Mouse (Mus musculus) liver, embryonic 16.5 days (tissue): ENCODE measurements around the gene Bin2. TPM values are rescaled to one million over a fixed set of nuclear protein-coding genes. Genes with fewer than 3 reads are reported as not detected.

Source experiments
- ATAC-seq: fragments of 200-750 bp; cut with Nextera tagmentation; 2 replicates; pipeline ENCODE4 v1.8.0; 2017; ENCODE audit warnings: low read depth, mild to moderate bottlenecking, moderate number of reproducible peaks, moderate library complexity
- H3K27ac ChIP-seq: fragments of 300-500 bp; sonication (generic); 2 replicates; pipeline ENCODE4 v1.5.1; 2014; ENCODE audit warnings: mild to moderate bottlenecking, low read length
- H3K27me3 ChIP-seq: fragments of 300-500 bp; sonication (generic); 2 replicates; pipeline ENCODE4 v1.6.1; 2014; ENCODE audit warnings: low read depth, low read length, mixed read lengths; ENCODE audit not compliant: control insufficient read depth, insufficient read depth
- H3K36me3 ChIP-seq: fragments of 300-500 bp; sonication (generic); 2 replicates; pipeline ENCODE4 v1.6.1; 2014; ENCODE audit warnings: mild to moderate bottlenecking; ENCODE audit not compliant: control insufficient read depth, insufficient read depth
- H3K4me1 ChIP-seq: fragments of 300-500 bp; sonication (generic); 2 replicates; pipeline ENCODE4 v1.6.1; 2014; ENCODE audit warnings: low read depth, low read length, mixed read lengths; ENCODE audit not compliant: control insufficient read depth
- H3K4me2 ChIP-seq: fragments of 300-500 bp; sonication (generic); 2 replicates; pipeline ENCODE4 v1.6.1; 2014; ENCODE audit warnings: low read depth, low read length, mixed read lengths
- H3K4me3 ChIP-seq: fragments of 300-500 bp; sonication (generic); 2 replicates; pipeline ENCODE4 v1.5.1; 2014; ENCODE audit warnings: low read depth, mild to moderate bottlenecking, low read length
- H3K9ac ChIP-seq: fragments of 300-500 bp; sonication (generic); 2 replicates; pipeline ENCODE4 v1.6.1; 2014; ENCODE audit warnings: low read depth, low read length
- H3K9me3 ChIP-seq: fragments of 300-500 bp; sonication (generic); replicated peaks from 2 replicates; pipeline ENCODE4 v1.6.1; 2016; ENCODE audit warnings: low read length; ENCODE audit not compliant: control insufficient read depth
- WGBS: fragments of 180-500 bp; shearing (Covaris S2); extraction: QIAGEN DNeasy Blood & Tissue Kit; methylation state at CpG from one replicate; pipeline ENCODE4 v1.1.7; 2014; ENCODE audit not compliant: insufficient replicate concordance; 5-methylcytosine and 5-hydroxymethylcytosine counted together
- polyA plus RNA-seq: library from polyadenylated mRNA; unstranded; fragments of >200 nt; fragmentation: Nextera tagmentation; extraction: Ambion mirVana; gene quantifications from 2 replicates; pipeline ENCODE4 v1.2.1, GENCODE M21; 2015

Bin2 gene
- polyA plus RNA-seq, 1 experiment from 2014 or later, result 20.6 TPM

- H3K9ac ChIP-seq, result no peak overlapping the region
Measured at GRCm38 (mm10) chr15:100667420-100667819, 1.9 kb downstream of the Bin2 start.

GRCm38 (mm10) chr15:100666851-100667250, 2.5 kb downstream of the Bin2 start:
- WGBS, result 6% methylated on average over 12 of the region's 12 CpGs
- Histone ChIP-seq H3K4me3 (peak overlapping the region; percentile 26), H3K36me3 (no peaks in the 10 kb centered on the region), H3K27ac (peak overlapping the region; percentile 64), H3K4me2 (peak overlapping the region; percentile 41), H3K9ac (peak overlapping the region; percentile 24; the same call in 1 of the 2 replicates), H3K9me3 (no peaks in the 10 kb centered on the region), H3K27me3 (no peaks in the 10 kb centered on the region), H3K4me1 (peaks cover 19% of the 10 kb centered on the region)
- ATAC-seq, result no peak

More at GRCm38 (mm10) chr15:100667420-100667819, 1.9 kb downstream of the Bin2 start:
- Histone ChIP-seq H3K4me1 (peaks cover 19% of the 10 kb centered on the region), H3K4me2 (peak overlapping the region; percentile 41), H3K27me3 (no peaks in the 10 kb centered on the region), H3K27ac (peak overlapping the region; percentile 64), H3K36me3 (no peaks in the 10 kb centered on the region), H3K9me3 (no peaks in the 10 kb centered on the region), H3K4me3 (peak overlapping the region; percentile 67)
- ATAC-seq, result no peak
- WGBS, result 24% methylated on average over 6 of the region's 6 CpGs

- Histone ChIP-seq H3K4me2 (no peak overlapping the region), H3K27me3 (no peaks in the 10 kb centered on the region), H3K27ac (peak overlapping the region; percentile 64; the same call in 1 of the 2 replicates), H3K9ac (no peak overlapping the region), H3K9me3 (no peaks in the 10 kb centered on the region), H3K36me3 (no peaks in the 10 kb centered on the region), H3K4me1 (peaks cover 19% of the 10 kb centered on the region), H3K4me3 (no peak overlapping the region; the same call in 1 of the 2 replicates)
- ATAC-seq, result no peak
- 6% methylated on average over 7 of the region's 7 CpGs for WGBS
Measured at GRCm38 (mm10) chr15:100666219-100666696, 3.1 kb downstream of the Bin2 start.

- Histone ChIP-seq H3K9ac (no peak overlapping the region), H3K9me3 (no peaks in the 10 kb centered on the region), H3K4me3 (no peak overlapping the region), H3K27me3 (no peaks in the 10 kb centered on the region), H3K4me2 (no peak overlapping the region), H3K4me1 (peaks cover 19% of the 10 kb centered on the region), H3K36me3 (no peaks in the 10 kb centered on the region), H3K27ac (peak overlapping the region; percentile 8; the same call in 1 of the 2 replicates)
- no peak for ATAC-seq
- 26% methylated on average over 9 of the region's 9 CpGs for WGBS
Measured at GRCm38 (mm10) chr15:100665411-100666218, 3.7 kb downstream of the Bin2 start.

GRCm38 (mm10) chr15:100664813-100665274, 4.5 kb downstream of the Bin2 start:
- H3K4me2 ChIP-seq, result no peak overlapping the region
- H3K4me1 ChIP-seq, result peaks cover 19% of the 10 kb centered on the region
- H3K36me3 ChIP-seq, result no peaks in the 10 kb centered on the region
- WGBS, result 32% methylated on average over 9 of the region's 9 CpGs
- H3K9ac ChIP-seq, result no peak overlapping the region
- H3K27me3 ChIP-seq, result no peaks in the 10 kb centered on the region
- no peaks in the 10 kb centered on the region for H3K9me3 ChIP-seq
- ATAC-seq, result no peak
- H3K4me3 ChIP-seq, result no peak overlapping the region
- peak overlapping the region; percentile 8; the same call in 1 of the 2 replicates for H3K27ac ChIP-seq

GRCm38 (mm10) chr15:100660805-100661204, 8.5 kb downstream of the Bin2 start:
- no peaks in the 10 kb centered on the region for H3K9me3 ChIP-seq
- no peak for ATAC-seq
- H3K27ac ChIP-seq, result no peak overlapping the region
- no peak overlapping the region for H3K4me3 ChIP-seq
- no peak overlapping the region for H3K9ac ChIP-seq
- H3K27me3 ChIP-seq, result no peaks in the 10 kb centered on the region
- no peaks in the 10 kb centered on the region for H3K36me3 ChIP-seq
- H3K4me2 ChIP-seq, result no peak overlapping the region
- H3K4me1 ChIP-seq, result peaks cover 8% of the 10 kb centered on the region
- WGBS, result 70% methylated on average over 5 of the region's 5 CpGs

- no peak overlapping the region for H3K4me2 ChIP-seq
- no peaks in the 10 kb centered on the region for H3K36me3 ChIP-seq
- no peaks in the 10 kb centered on the region for H3K27me3 ChIP-seq
- H3K4me1 ChIP-seq, result peaks cover 8% of the 10 kb centered on the region
- no peak overlapping the region for H3K27ac ChIP-seq
- no peak overlapping the region for H3K4me3 ChIP-seq
- no peaks in the 10 kb centered on the region for H3K9me3 ChIP-seq
- no peak overlapping the region for H3K9ac ChIP-seq
- 66% methylated on average over 9 of the region's 9 CpGs for WGBS
- no peak for ATAC-seq
Measured at GRCm38 (mm10) chr15:100660306-100660705, 9.0 kb downstream of the Bin2 start.

- 69% methylated on average over 5 of the region's 5 CpGs for WGBS
- Histone ChIP-seq H3K27me3 (no peaks in the 10 kb centered on the region), H3K27ac (no peak overlapping the region), H3K4me1 (0 out of 2 replicates have a peak, but pooled peaks cover 2% of the 10 kb centered on the region), H3K9me3 (no peaks in the 10 kb centered on the region), H3K36me3 (no peaks in the 10 kb centered on the region), H3K9ac (no peak overlapping the region), H3K4me3 (no peak overlapping the region), H3K4me2 (no peak overlapping the region)
- ATAC-seq, result no peak
Measured at GRCm38 (mm10) chr15:100655201-100655600, 14.2 kb downstream of the Bin2 start.

GRCm38 (mm10) chr15:100654271-100654670, 15.1 kb downstream of the Bin2 start:
- Histone ChIP-seq H3K4me1 (0 out of 2 replicates have a peak, but pooled peaks cover 2% of the 10 kb centered on the region), H3K27me3 (no peaks in the 10 kb centered on the region), H3K4me2 (no peak overlapping the region), H3K36me3 (no peaks in the 10 kb centered on the region), H3K9me3 (no peaks in the 10 kb centered on the region), H3K9ac (no peak overlapping the region), H3K27ac (no peak overlapping the region), H3K4me3 (no peak overlapping the region)
- WGBS, result 66% methylated on average over 1 of the region's 1 CpGs
- no peak for ATAC-seq
